Mouse (Mus musculus) stomach, embryonic 15.5 days (tissue): ENCODE results near the gene Abca4. TPM values are rescaled to one million over a fixed set of nuclear protein-coding genes. Genes with fewer than 3 reads are reported as not detected.
A peak's percentile ranks its signal among the peaks of the same experiment; 100 is the strongest.

Experiments
- ATAC-seq: fragments of 200-750 bp; cut with Nextera tagmentation; 2 replicates; pipeline ENCODE4 v1.8.0; 2017; ENCODE audit warnings: low read depth, moderate number of reproducible peaks, moderate TSS enrichment; ENCODE audit not compliant: insufficient read depth, low FRiP score
- H3K27ac ChIP-seq: fragments of 300-500 bp; sonication (generic); 2 replicates; pipeline ENCODE4 v1.5.1; 2015; ENCODE audit warnings: mild to moderate bottlenecking, inconsistent platforms
- H3K27me3 ChIP-seq: fragments of 300-500 bp; sonication (generic); replicated peaks from 2 replicates; pipeline ENCODE4 v1.6.1; 2015; ENCODE audit warnings: inconsistent platforms
- H3K36me3 ChIP-seq: fragments of 300-500 bp; sonication (generic); 2 replicates; pipeline ENCODE4 v1.6.1; 2015; ENCODE audit warnings: inconsistent platforms
- H3K4me1 ChIP-seq: fragments of 300-500 bp; sonication (generic); 2 replicates; pipeline ENCODE4 v1.6.1; 2015; ENCODE audit warnings: inconsistent platforms
- H3K4me2 ChIP-seq: fragments of 300-500 bp; sonication (generic); 2 replicates; pipeline ENCODE4 v1.6.1; 2015; ENCODE audit warnings: mild to moderate bottlenecking, inconsistent platforms
- H3K4me3 ChIP-seq: fragments of 300-500 bp; sonication (generic); replicated peaks from 2 replicates; pipeline ENCODE4 v1.5.1; 2015; ENCODE audit warnings: inconsistent platforms
- H3K9ac ChIP-seq: fragments of 300-500 bp; sonication (generic); 2 replicates; pipeline ENCODE4 v1.6.1; 2015; ENCODE audit warnings: inconsistent platforms
- H3K9me3 ChIP-seq: fragments of 300-500 bp; sonication (generic); 2 replicates; pipeline ENCODE4 v1.6.1; 2016; ENCODE audit warnings: inconsistent platforms
- WGBS: fragments of 180-500 bp; shearing (Covaris S2); methylation state at CpG from one replicate; pipeline ENCODE4 v1.1.7; 2015; 5-methylcytosine and 5-hydroxymethylcytosine counted together
- polyA plus RNA-seq: library from polyadenylated mRNA; unstranded; fragments of >200 nt; fragmentation: Nextera tagmentation; extraction: Ambion mirVana; gene quantifications from 2 replicates; pipeline ENCODE4 v1.2.1, GENCODE M21; 2015

The Abca4 gene
- polyA plus RNA-seq, 1 experiment from 2014 or later = 0.80 TPM

DNA sequence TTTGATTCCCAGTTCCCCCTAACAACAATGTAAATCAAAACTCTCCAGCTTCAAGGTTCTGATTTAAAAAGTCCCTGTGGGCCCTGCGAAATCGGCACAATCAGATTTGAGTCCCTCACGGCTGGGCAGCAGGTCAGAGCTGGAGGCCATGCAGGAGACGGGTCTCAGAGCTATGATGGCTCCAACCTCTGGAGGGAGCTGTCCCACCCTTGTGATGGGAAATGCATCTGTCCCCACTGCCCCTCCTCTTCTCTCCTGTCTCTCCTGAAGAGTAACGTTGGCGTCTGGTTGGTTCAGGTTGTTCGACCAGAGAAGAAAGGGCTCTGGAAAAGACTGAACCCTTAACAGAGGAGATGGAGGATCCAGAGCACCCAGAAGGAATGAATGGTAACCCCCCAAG lies 75.5 kb downstream of the Abca4 start:
- Histone ChIP-seq H3K9me3 (no peaks in the 10 kb centered on the region), H3K36me3 (no peaks in the 10 kb centered on the region), H3K4me2 (no peak overlapping the region), H3K4me1 (peaks cover 8% of the 10 kb centered on the region; the same call in 1 of the 2 replicates), H3K4me3 (no peak overlapping the region), H3K9ac (no peak overlapping the region), H3K27me3 (no peaks in the 10 kb centered on the region), H3K27ac (peak overlapping the region; percentile 40; the same call in 1 of the 2 replicates)
- WGBS = 81% methylated on average over 7 of the region's 7 CpGs
- ATAC-seq = no peak

DNA sequence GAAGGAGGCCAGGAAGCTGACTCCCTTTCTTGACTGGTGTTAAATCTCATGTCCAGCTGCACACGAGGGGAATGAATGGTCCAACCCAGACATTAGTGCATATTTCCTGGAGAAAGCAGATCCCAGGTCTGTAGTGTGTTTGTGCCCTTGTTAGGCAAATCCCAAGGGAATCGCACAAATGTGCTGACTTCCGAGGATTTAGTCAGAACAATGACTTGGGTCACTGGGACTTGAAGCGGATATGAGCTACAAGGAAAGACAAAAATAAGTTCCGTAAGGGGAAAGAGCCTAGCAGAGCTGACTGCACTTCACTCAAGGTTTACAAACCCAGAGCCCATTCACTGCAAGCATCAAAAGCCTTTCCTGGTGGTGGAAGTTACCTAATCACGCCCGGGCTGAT lies 76.0 kb downstream of the Abca4 start:
- peaks cover 8% of the 10 kb centered on the region; the same call in 1 of the 2 replicates for H3K4me1 ChIP-seq
- 77% methylated on average over 7 of the region's 7 CpGs for WGBS
- H3K36me3 ChIP-seq = no peaks in the 10 kb centered on the region
- no peak overlapping the region for H3K4me2 ChIP-seq
- no peak overlapping the region for H3K4me3 ChIP-seq
- no peak overlapping the region for H3K9ac ChIP-seq
- no peaks in the 10 kb centered on the region for H3K27me3 ChIP-seq
- no peaks in the 10 kb centered on the region for H3K9me3 ChIP-seq
- peak overlapping the region; percentile 26; the same call in 1 of the 2 replicates for H3K27ac ChIP-seq
- ATAC-seq = no peak

DNA sequence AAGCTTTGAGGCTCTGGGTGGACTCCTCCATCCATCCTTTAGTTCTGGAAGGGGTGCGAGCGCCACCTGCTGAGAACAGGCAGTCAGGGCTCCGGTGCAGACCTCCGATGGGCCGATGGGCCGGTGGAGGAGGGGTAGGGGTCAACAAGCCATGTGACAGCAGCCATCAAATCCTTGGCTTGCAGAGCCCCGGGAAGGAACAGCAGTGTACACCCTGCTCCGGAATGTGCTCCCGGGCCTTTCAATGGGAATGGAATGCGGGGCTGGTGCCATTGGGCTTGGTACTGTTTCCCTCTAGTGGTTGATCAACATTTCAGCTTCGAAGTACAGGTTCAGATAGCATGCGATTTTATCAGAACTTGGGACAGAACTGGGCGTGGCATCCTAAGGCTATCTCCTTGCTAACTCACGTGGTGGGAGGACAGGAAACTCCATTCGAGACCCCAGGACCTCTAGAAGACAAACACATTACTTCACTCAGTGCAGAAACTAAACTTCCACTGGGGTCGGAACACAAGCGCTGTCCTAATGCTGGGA lies 78.0 kb downstream of the Abca4 start:
- Histone ChIP-seq H3K36me3 (no peaks in the 10 kb centered on the region), H3K9me3 (no peaks in the 10 kb centered on the region), H3K4me3 (peak overlapping the region; percentile 34), H3K27me3 (no peaks in the 10 kb centered on the region), H3K4me2 (peak overlapping the region; percentile 72), H3K27ac (peak overlapping the region; percentile 60), H3K4me1 (peaks cover 8% of the 10 kb centered on the region; the same call in 1 of the 2 replicates), H3K9ac (no peak overlapping the region)
- ATAC-seq = peak; percentile 94
- 5% methylated on average over 17 of the region's 17 CpGs for WGBS

DNA sequence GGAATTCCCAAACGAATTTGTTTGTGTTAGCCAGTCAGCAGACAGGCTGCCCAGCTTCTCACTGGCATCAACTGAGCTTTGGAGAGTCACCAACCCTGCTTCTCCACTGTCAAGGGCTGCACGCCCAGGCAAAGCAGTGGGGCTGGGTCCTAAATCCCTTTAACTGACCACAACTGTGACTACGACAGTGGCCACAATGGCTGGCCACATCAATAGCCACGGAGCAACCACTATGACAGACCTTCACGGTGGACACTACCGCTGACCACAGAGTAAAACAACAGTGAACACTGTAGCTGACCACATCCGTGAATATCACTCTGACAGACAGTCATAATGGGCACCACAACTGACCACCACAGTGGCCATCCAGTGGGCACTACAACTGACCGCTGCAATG lies 78.6 kb downstream of the Abca4 start:
- Histone ChIP-seq H3K4me2 (peak overlapping the region; percentile 72; the same call in 1 of the 2 replicates), H3K27me3 (no peaks in the 10 kb centered on the region), H3K4me3 (no peak overlapping the region), H3K9ac (no peak overlapping the region), H3K9me3 (no peaks in the 10 kb centered on the region), H3K36me3 (no peaks in the 10 kb centered on the region), H3K27ac (no peak overlapping the region), H3K4me1 (peaks cover 8% of the 10 kb centered on the region; the same call in 1 of the 2 replicates)
- ATAC-seq = no peak
- 81% methylated on average over 8 of the region's 8 CpGs for WGBS

DNA sequence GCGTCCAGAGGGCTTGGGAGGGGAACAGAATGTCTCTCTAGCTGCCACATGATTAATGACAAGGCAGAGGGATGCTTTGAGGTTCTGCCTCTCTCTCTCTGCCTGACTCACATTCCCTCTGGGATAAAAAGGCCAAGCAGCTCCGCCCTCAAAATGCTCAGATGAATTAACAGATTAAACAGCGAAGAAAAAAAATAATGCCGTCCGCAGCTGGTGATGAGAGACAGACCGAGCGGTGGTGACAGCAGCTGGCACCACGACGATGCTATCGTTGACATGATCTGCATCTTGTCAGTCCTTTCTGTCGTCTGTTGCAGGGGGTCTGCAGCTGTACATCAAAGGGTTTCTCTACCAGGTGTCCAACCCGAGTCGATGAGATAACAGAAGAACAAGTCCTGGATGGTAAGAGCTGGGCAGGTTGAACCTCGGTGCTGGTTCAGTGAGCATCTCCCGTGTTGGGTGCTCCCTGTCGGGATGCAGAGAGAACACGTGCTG lies 84.8 kb downstream of the Abca4 start:
- H3K27ac ChIP-seq = no peak overlapping the region
- H3K9me3 ChIP-seq = no peaks in the 10 kb centered on the region
- no peak overlapping the region for H3K9ac ChIP-seq
- no peak for ATAC-seq
- H3K27me3 ChIP-seq = no peaks in the 10 kb centered on the region
- 25% methylated on average over 17 of the region's 17 CpGs for WGBS
- H3K4me2 ChIP-seq = no peak overlapping the region
- no peaks in the 10 kb centered on the region for H3K36me3 ChIP-seq
- H3K4me1 ChIP-seq = no peaks in the 10 kb centered on the region
- H3K4me3 ChIP-seq = no peak overlapping the region

DNA sequence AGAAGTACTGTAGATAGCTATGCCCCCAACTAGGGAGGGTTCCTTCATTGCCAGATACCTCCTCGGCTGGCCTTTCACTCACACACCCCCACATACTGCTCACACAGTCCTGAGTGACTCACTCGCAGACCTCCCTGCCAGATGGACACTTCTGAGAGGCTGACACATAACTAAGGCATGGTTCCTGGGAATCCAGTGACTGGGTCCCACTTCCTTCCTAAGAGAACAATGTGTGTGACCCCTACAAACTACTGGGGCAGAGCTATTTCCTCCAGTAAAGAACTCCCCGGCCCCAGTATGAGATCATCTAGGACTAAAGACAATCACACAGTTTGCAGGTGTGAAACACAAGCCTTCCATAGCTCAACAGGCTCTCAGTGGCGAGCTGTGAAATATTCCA lies 86.5 kb downstream of the Abca4 start:
- no peak overlapping the region for H3K4me3 ChIP-seq
- 40% methylated on average over 4 of the region's 4 CpGs for WGBS
- no peak overlapping the region for H3K9ac ChIP-seq
- ATAC-seq = peak; percentile 54; the same call in 1 of the 2 replicates
- H3K4me1 ChIP-seq = no peaks in the 10 kb centered on the region
- H3K4me2 ChIP-seq = no peak overlapping the region
- no peaks in the 10 kb centered on the region for H3K36me3 ChIP-seq
- no peaks in the 10 kb centered on the region for H3K9me3 ChIP-seq
- H3K27ac ChIP-seq = peak overlapping the region; percentile 76; the same call in 1 of the 2 replicates
- no peaks in the 10 kb centered on the region for H3K27me3 ChIP-seq

DNA sequence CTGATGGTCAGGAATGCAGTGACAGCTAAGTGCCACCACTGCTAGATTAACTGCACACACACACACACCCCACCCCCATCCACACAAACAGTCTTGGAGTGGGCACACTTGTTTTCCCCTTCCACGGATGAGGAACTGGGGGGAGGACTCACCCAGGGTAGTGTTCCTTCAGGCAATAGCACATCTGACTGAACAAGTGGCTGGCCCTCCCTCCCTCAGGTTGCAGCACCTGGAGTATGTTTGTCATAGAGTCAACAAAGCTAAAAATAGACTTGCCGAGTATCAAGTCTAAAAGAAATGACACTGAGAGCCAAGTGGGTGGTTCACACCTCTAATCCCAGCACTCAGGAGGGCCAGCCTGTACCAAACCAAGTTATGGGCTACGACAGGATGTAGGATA lies 87.4 kb downstream of the Abca4 start:
- no peak overlapping the region for H3K4me3 ChIP-seq
- no peaks in the 10 kb centered on the region for H3K4me1 ChIP-seq
- H3K36me3 ChIP-seq = no peaks in the 10 kb centered on the region
- peak; percentile 74 for ATAC-seq
- 30% methylated on average over 3 of the region's 3 CpGs for WGBS
- H3K9ac ChIP-seq = no peak overlapping the region
- H3K27ac ChIP-seq = peak overlapping the region; percentile 76
- no peaks in the 10 kb centered on the region for H3K9me3 ChIP-seq
- no peaks in the 10 kb centered on the region for H3K27me3 ChIP-seq
- no peak overlapping the region for H3K4me2 ChIP-seq

DNA sequence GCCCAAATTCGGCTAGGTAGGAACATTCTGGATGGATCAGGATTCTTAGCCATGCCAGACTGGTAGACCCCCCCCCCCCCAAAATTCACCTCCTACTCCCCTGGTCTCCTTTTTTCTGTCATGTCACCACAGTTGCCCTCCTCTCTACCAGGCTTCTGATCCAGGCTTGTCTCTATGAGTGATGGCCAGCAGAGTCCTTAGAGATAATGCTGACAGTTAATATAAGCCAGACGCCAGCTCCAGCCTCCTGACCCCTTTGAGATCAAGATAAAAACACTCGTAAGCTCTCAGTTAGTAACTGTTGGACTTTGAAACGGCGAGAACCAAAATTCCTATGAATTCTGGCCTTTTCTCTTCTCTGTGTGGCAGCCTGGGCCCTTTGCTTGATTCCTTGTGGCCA lies 89.0 kb downstream of the Abca4 start:
- no peaks in the 10 kb centered on the region for H3K9me3 ChIP-seq
- no peak for ATAC-seq
- no peak overlapping the region for H3K4me3 ChIP-seq
- no peak overlapping the region for H3K4me2 ChIP-seq
- H3K36me3 ChIP-seq = no peaks in the 10 kb centered on the region
- H3K27ac ChIP-seq = no peak overlapping the region
- no peaks in the 10 kb centered on the region for H3K27me3 ChIP-seq
- H3K4me1 ChIP-seq = no peaks in the 10 kb centered on the region
- no peak overlapping the region for H3K9ac ChIP-seq
- 44% methylated on average over 5 of the region's 5 CpGs for WGBS

DNA sequence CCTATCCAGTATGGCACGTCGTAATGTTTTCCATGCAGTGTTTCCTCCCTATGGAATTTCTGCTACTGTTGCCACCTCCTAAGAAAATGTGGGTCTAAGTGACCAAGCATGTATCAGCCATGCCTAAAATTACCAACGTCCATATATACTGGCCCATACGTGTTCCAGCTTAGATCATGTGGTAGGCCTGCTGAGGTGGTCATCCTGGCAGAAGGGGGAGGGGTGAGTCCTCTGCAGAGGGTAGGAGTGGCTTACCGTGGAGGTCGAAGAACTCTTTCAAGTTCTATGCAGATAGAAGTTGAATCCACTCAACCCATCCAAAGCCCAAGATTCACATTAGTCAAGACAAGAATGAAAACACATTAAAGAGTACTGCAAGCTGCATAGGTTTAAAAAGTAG lies 89.6 kb downstream of the Abca4 start:
- H3K36me3 ChIP-seq = no peaks in the 10 kb centered on the region
- no peak overlapping the region for H3K4me3 ChIP-seq
- no peak overlapping the region for H3K9ac ChIP-seq
- H3K4me1 ChIP-seq = no peaks in the 10 kb centered on the region
- ATAC-seq = no peak
- 44% methylated on average over 6 of the region's 6 CpGs for WGBS
- H3K27ac ChIP-seq = no peak overlapping the region
- no peaks in the 10 kb centered on the region for H3K27me3 ChIP-seq
- H3K9me3 ChIP-seq = no peaks in the 10 kb centered on the region
- no peak overlapping the region for H3K4me2 ChIP-seq

DNA sequence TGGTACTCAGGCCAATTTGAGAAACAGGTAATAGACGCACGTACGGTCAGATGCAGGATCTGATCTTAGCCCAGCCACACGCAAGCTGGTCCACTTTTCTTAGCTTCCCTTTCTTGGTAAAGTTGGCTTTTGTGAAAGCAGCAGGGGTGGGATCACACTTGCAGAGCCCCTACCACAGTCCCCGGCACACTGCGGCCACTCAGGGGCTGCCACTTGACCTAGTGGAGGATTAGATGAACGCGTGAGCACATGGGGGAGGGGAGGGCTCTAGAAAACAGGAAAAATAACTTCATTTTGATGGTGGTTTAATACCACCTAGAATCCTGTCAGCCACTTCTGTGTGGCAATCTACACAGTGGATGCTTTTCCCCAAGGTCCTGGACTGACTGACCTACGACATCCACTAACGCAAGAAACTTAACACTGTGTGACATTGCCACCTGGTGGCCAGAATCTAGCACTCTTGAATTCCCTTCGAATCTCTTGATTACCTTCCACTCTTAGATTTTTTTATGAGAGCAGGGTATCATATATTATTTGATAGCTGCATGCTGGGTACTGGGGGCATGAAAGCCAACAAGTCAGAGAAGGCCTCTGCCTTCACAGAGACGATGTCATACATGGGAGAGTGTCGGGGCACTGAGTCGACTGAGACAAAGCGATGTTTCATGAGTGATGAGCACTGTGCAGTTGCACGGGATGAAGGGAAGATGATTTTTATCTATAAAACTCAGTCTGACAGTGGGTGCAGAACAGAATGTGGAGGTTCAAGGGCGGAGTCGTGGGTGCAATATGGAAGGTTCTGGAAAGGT lies 96.6 kb downstream of the Abca4 start:
- H3K27me3 ChIP-seq = no peaks in the 10 kb centered on the region
- no peak overlapping the region for H3K4me2 ChIP-seq
- H3K36me3 ChIP-seq = no peaks in the 10 kb centered on the region
- WGBS = 67% methylated on average over 18 of the region's 18 CpGs
- no peaks in the 10 kb centered on the region for H3K4me1 ChIP-seq
- no peak overlapping the region for H3K27ac ChIP-seq
- H3K9ac ChIP-seq = no peak overlapping the region
- no peaks in the 10 kb centered on the region for H3K9me3 ChIP-seq
- no peak overlapping the region for H3K4me3 ChIP-seq
- no peak for ATAC-seq

DNA sequence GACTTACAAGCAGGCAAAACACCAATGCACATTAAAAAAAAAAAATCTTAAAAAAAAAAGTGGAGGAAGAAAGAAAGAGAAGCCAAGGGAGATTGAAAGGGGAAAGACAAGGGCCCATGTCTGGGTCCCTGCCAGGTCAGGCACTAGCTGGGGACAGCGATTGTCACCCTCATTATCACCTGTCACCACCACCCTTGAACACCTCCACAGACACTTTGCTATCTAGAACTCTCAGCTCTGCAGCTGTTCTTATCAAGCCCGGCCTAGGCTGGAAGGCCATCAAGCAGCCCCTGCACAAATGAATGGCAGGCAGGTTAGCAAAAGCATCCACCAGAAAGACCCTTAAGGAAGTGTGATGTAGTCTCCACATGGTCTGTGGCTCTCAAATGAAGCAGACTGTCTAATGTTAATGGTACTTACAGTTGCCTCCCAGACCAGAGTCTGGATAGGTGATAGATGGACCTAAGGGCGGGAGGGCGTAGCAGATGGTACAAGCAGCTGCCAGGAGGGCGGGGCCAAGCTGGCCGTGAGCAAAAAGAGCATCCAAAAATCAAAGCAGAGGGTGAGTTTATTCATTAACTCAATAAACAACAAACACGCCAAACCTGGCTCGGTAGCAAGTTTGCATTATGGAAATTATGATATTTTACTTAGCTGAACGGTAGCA lies 98.1 kb downstream of the Abca4 start:
- ATAC-seq = peak; percentile 35; the same call in 1 of the 2 replicates
- H3K4me2 ChIP-seq = no peak overlapping the region
- H3K36me3 ChIP-seq = no peaks in the 10 kb centered on the region
- H3K27me3 ChIP-seq = no peaks in the 10 kb centered on the region
- H3K4me3 ChIP-seq = no peak overlapping the region
- no peaks in the 10 kb centered on the region for H3K4me1 ChIP-seq
- no peak overlapping the region for H3K27ac ChIP-seq
- WGBS = 66% methylated on average over 9 of the region's 9 CpGs
- H3K9ac ChIP-seq = no peak overlapping the region
- no peaks in the 10 kb centered on the region for H3K9me3 ChIP-seq

DNA sequence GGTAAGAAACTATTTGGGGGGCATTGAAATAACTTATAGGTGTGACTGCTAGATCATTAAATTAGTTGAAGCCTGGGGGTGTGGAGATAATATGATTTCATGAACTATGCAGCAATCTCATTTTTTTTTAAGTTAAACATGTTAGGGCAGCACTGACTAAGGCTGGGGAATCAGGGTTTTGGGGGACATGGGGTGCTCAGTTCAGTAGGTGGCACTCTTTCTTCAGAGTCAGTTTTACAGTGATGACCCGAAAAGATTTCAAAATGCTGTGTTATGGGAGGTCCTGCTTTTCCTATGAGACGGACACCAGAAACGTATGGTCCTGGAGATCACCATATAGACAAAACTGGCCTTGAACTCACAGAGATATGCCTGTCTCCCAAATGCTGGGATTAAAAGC lies 99.2 kb downstream of the Abca4 start:
- H3K9me3 ChIP-seq = no peaks in the 10 kb centered on the region
- H3K27ac ChIP-seq = no peak overlapping the region
- no peak overlapping the region for H3K4me2 ChIP-seq
- no peak overlapping the region for H3K9ac ChIP-seq
- ATAC-seq = no peak
- 74% methylated on average over 3 of the region's 3 CpGs for WGBS
- H3K4me3 ChIP-seq = no peak overlapping the region
- no peaks in the 10 kb centered on the region for H3K27me3 ChIP-seq
- H3K4me1 ChIP-seq = no peaks in the 10 kb centered on the region
- H3K36me3 ChIP-seq = no peaks in the 10 kb centered on the region
